Mouse (Mus musculus): ENCODE results near the gene Hist1h2ag. TPM values are rescaled to one million over a fixed set of nuclear protein-coding genes. Genes with fewer than 3 reads are reported as not detected.

Gene Hist1h2ag
- total RNA-seq, 1 experiment: 786 TPM

- TF ChIP-seq ZNF384 (IDR thresholded peaks at IDR 0.05; ENCODE audit: low read depth, low read length): no peak
- no peak for TF ChIP-seq CHD2 (IDR thresholded peaks at IDR 0.05; ENCODE audit: low read depth, low read length)
- TF ChIP-seq MAFK (IDR thresholded peaks at IDR 0.05; ENCODE audit: insufficient read depth, low read depth, low read length): no peak
- no peak for TF ChIP-seq ZC3H11A (IDR thresholded peaks at IDR 0.05; ENCODE audit: borderline replicate concordance, low read depth, low read length)
- in situ Hi-C loops (cut with MboI; ENCODE audit: low sequenced_read_pairs in 2 of 2, unreplicated experiment in 2 of 2): loop anchor here in 1 of 2 experiments (25.0 kb wide), 1 partner anchor 739 kb away; no protein-coding TSS in a partner anchor
Measured at GRCm38 (mm10) chr13:22001346-22001745, 41.4 kb downstream of the Hist1h2ag start.

GRCm38 (mm10) chr13:21999147-21999546 lies 43.6 kb downstream of the Hist1h2ag start:
- TF ChIP-seq MAFK (IDR thresholded peaks at IDR 0.05; ENCODE audit: insufficient read depth, low read depth, low read length) (no peak), HCFC1 (IDR thresholded peaks at IDR 0.05; ENCODE audit: borderline replicate concordance, insufficient read depth, low read length) (no peak), ZNF384 (IDR thresholded peaks at IDR 0.05; ENCODE audit: low read depth, low read length) (no peak), ZC3H11A (IDR thresholded peaks at IDR 0.05; ENCODE audit: borderline replicate concordance, low read depth, low read length) (no peak), CHD2 (IDR thresholded peaks at IDR 0.05; ENCODE audit: low read depth, low read length) (no peak)
- in situ Hi-C loops (cut with MboI; ENCODE audit: low sequenced_read_pairs in 2 of 2, unreplicated experiment in 2 of 2): no loop called here
- no peak for DNase-seq (ENCODE audit: low read depth, low spot score)

More at GRCm38 (mm10) chr13:22001346-22001745, 41.4 kb downstream of the Hist1h2ag start:
- Histone ChIP-seq H3K4me1 (ENCODE audit: control insufficient read depth in 2 of 2, insufficient read depth in 2 of 2, low read length in 2 of 2, poor library complexity in 1 of 2) (peaks cover 2% of the 10 kb centered on the region in 2 experiments; a peak in 2 of 4 replicates), H3K4me3 (ENCODE audit: insufficient read depth in 1 of 2, low read depth in 1 of 2, low read length in 2 of 2, poor library complexity in 1 of 2, severe bottlenecking in 1 of 2) (no peak overlapping the region), H3K36me3 (ENCODE audit: control insufficient read depth, insufficient read depth, low read length, poor library complexity, severe bottlenecking) (no peaks in the 10 kb centered on the region), H3K27ac (ENCODE audit: insufficient read depth, low read depth, low read length, poor library complexity, severe bottlenecking) (no peak overlapping the region), H3K9ac (ENCODE audit: insufficient read depth, low read depth, low read length, poor library complexity, severe bottlenecking) (no peak overlapping the region), H3K9me3 (ENCODE audit: control insufficient read depth, insufficient read depth, low read depth, low read length) (no peaks in the 10 kb centered on the region)
- DNase-seq (ENCODE audit: low read depth, low spot score): no peak

GRCm38 (mm10) chr13:21998412-21998811 lies 44.3 kb downstream of the Hist1h2ag start:
- DNase-seq (ENCODE audit: low read depth, low spot score): no peak
- peak; percentile 80 for TF ChIP-seq ZNF384 (IDR thresholded peaks at IDR 0.05; ENCODE audit: low read depth, low read length)
- TF ChIP-seq HCFC1 (IDR thresholded peaks at IDR 0.05; ENCODE audit: borderline replicate concordance, insufficient read depth, low read length): no peak
- H3K4me1 ChIP-seq (ENCODE audit: control insufficient read depth in 2 of 2, insufficient read depth in 2 of 2, low read length in 2 of 2, poor library complexity in 1 of 2): peaks cover 2 to 7% of the 10 kb centered on the region in 2 experiments; a peak in 3 of 4 replicates
- no peak overlapping the region for H3K9ac ChIP-seq (ENCODE audit: insufficient read depth, low read depth, low read length, poor library complexity, severe bottlenecking)
- no peak overlapping the region for H3K27ac ChIP-seq (ENCODE audit: insufficient read depth, low read depth, low read length, poor library complexity, severe bottlenecking)
- no peak overlapping the region for H3K4me3 ChIP-seq (ENCODE audit: insufficient read depth in 1 of 2, low read depth in 1 of 2, low read length in 2 of 2, poor library complexity in 1 of 2, severe bottlenecking in 1 of 2)
- no peaks in the 10 kb centered on the region for H3K36me3 ChIP-seq (ENCODE audit: control insufficient read depth, insufficient read depth, low read length, poor library complexity, severe bottlenecking)
- H3K9me3 ChIP-seq (ENCODE audit: control insufficient read depth, insufficient read depth, low read depth, low read length): no peaks in the 10 kb centered on the region
- in situ Hi-C loops (cut with MboI; ENCODE audit: low sequenced_read_pairs in 2 of 2, unreplicated experiment in 2 of 2): no loop called here

More at GRCm38 (mm10) chr13:21999147-21999546, 43.6 kb downstream of the Hist1h2ag start:
- peaks cover 2 to 4% of the 10 kb centered on the region in 2 experiments; a peak in 2 of 4 replicates for H3K4me1 ChIP-seq (ENCODE audit: control insufficient read depth in 2 of 2, insufficient read depth in 2 of 2, low read length in 2 of 2, poor library complexity in 1 of 2)
- H3K9me3 ChIP-seq (ENCODE audit: control insufficient read depth, insufficient read depth, low read depth, low read length): no peaks in the 10 kb centered on the region
- no peak overlapping the region for H3K9ac ChIP-seq (ENCODE audit: insufficient read depth, low read depth, low read length, poor library complexity, severe bottlenecking)
- H3K27ac ChIP-seq (ENCODE audit: insufficient read depth, low read depth, low read length, poor library complexity, severe bottlenecking): no peak overlapping the region
- H3K36me3 ChIP-seq (ENCODE audit: control insufficient read depth, insufficient read depth, low read length, poor library complexity, severe bottlenecking): no peaks in the 10 kb centered on the region
- no peak overlapping the region for H3K4me3 ChIP-seq (ENCODE audit: insufficient read depth in 1 of 2, low read depth in 1 of 2, low read length in 2 of 2, poor library complexity in 1 of 2, severe bottlenecking in 1 of 2)

- TF ChIP-seq HCFC1 (IDR thresholded peaks at IDR 0.05; ENCODE audit: borderline replicate concordance, insufficient read depth, low read length) (no peak), CHD2 (IDR thresholded peaks at IDR 0.05; ENCODE audit: low read depth, low read length) (no peak), ZNF384 (IDR thresholded peaks at IDR 0.05; ENCODE audit: low read depth, low read length) (peak; percentile 72), MAFK (IDR thresholded peaks at IDR 0.05; ENCODE audit: insufficient read depth, low read depth, low read length) (no peak), ZC3H11A (IDR thresholded peaks at IDR 0.05; ENCODE audit: borderline replicate concordance, low read depth, low read length) (no peak)
- Histone ChIP-seq H3K36me3 (ENCODE audit: control insufficient read depth, insufficient read depth, low read length, poor library complexity, severe bottlenecking) (no peaks in the 10 kb centered on the region), H3K4me1 (ENCODE audit: control insufficient read depth in 2 of 2, insufficient read depth in 2 of 2, low read length in 2 of 2, poor library complexity in 1 of 2) (peaks cover 5 to 8% of the 10 kb centered on the region in 2 experiments; a peak in 3 of 4 replicates), H3K4me3 (ENCODE audit: insufficient read depth in 1 of 2, low read depth in 1 of 2, low read length in 2 of 2, poor library complexity in 1 of 2, severe bottlenecking in 1 of 2) (no peak overlapping the region), H3K27ac (ENCODE audit: insufficient read depth, low read depth, low read length, poor library complexity, severe bottlenecking) (no peak overlapping the region), H3K9ac (ENCODE audit: insufficient read depth, low read depth, low read length, poor library complexity, severe bottlenecking) (no peak overlapping the region), H3K9me3 (ENCODE audit: control insufficient read depth, insufficient read depth, low read depth, low read length) (no peaks in the 10 kb centered on the region)
- in situ Hi-C loops (cut with MboI; ENCODE audit: low sequenced_read_pairs in 2 of 2, unreplicated experiment in 2 of 2): no loop called here
- DNase-seq (ENCODE audit: low read depth, low spot score): no peak
Measured at GRCm38 (mm10) chr13:21997821-21998220, 44.9 kb downstream of the Hist1h2ag start.
